Mouse (Mus musculus): Measurements from ENCODE around the gene Ptges2. TPM values are rescaled to one million over a fixed set of nuclear protein-coding genes. Genes with fewer than 3 reads are reported as not detected.
A peak's percentile ranks its signal among the peaks of the same experiment; 100 is the strongest.

Gene Ptges2
- polyA plus RNA-seq (2016; fragmentation: Nextera tagmentation; extraction: Ambion mirVana): 27.2 and 28.6 TPM in 2 replicates

- Histone ChIP-seq H3K36me3 (peaks cover 5% of the 10 kb centered on the region; the same call in 1 of the 2 replicates), H3K9ac (replicated peaks) (peak within 1 kb of the TSS; percentile 88), H3K4me2 (replicated peaks) (peak within 1 kb of the TSS; percentile 90), H3K9me3 (no peaks in the 10 kb centered on the region), H3K4me3 (peak within 1 kb of the TSS; percentile 76), H3K4me1 (peaks cover 16% of the 10 kb centered on the region), H3K27ac (replicated peaks) (peak within 1 kb of the TSS; percentile 87), H3K27me3 (no peaks in the 10 kb centered on the region)
- peak; percentile 88 for ATAC-seq (ENCODE audit: low FRiP score, low read depth)
- under 1% methylated on average over 31 of the region's 31 CpGs for WGBS
These were observed at the start of gene Ptges2 for GRCm38 (mm10) chr2:32395484-32395945. Gene Ptges2 (plus strand): TSS chr2:32395896.

- ATAC-seq (ENCODE audit: low FRiP score, low read depth): no peak
- Histone ChIP-seq H3K9me3 (no peaks in the 10 kb centered on the region), H3K4me3 (no peak overlapping the region), H3K9ac (replicated peaks) (no peak overlapping the region), H3K36me3 (no peaks in the 10 kb centered on the region), H3K4me1 (peaks cover 29% of the 10 kb centered on the region), H3K27me3 (peaks cover 27% of the 10 kb centered on the region), H3K4me2 (replicated peaks) (no peak overlapping the region), H3K27ac (replicated peaks) (no peak overlapping the region)
- 81% methylated on average over 6 of the region's 6 CpGs for WGBS
These were observed 48.7 kb upstream of the Ptges2 start for GRCm38 (mm10) chr2:32347019-32347418.

- no peaks in the 10 kb centered on the region for H3K9me3 ChIP-seq
- no peak overlapping the region for H3K4me2 ChIP-seq (replicated peaks)
- peaks cover 31% of the 10 kb centered on the region for H3K27me3 ChIP-seq
- H3K9ac ChIP-seq (replicated peaks): no peak overlapping the region
- H3K27ac ChIP-seq (replicated peaks): no peak overlapping the region
- H3K4me1 ChIP-seq: peaks cover 26% of the 10 kb centered on the region
- no peak overlapping the region for H3K4me3 ChIP-seq
- WGBS: 85% methylated on average over 11 of the region's 11 CpGs
- no peak for ATAC-seq (ENCODE audit: low FRiP score, low read depth)
- H3K36me3 ChIP-seq: no peaks in the 10 kb centered on the region
These were observed 47.4 kb upstream of the Ptges2 start for GRCm38 (mm10) chr2:32348311-32348710.

GRCm38 (mm10) chr2:32349625-32350255 is 46.0 kb upstream of the Ptges2 start:
- no peak overlapping the region for H3K9ac ChIP-seq (replicated peaks)
- no peak overlapping the region for H3K4me2 ChIP-seq (replicated peaks)
- no peak overlapping the region for H3K4me3 ChIP-seq
- no peaks in the 10 kb centered on the region for H3K9me3 ChIP-seq
- 64% methylated on average over 8 of the region's 8 CpGs for WGBS
- H3K4me1 ChIP-seq: peaks cover 26% of the 10 kb centered on the region
- H3K27me3 ChIP-seq: peaks cover 31% of the 10 kb centered on the region
- H3K36me3 ChIP-seq: no peaks in the 10 kb centered on the region
- H3K27ac ChIP-seq (replicated peaks): no peak overlapping the region
- no peak for ATAC-seq (ENCODE audit: low FRiP score, low read depth)

- Histone ChIP-seq H3K9ac (replicated peaks) (no peak overlapping the region), H3K4me1 (peaks cover 26% of the 10 kb centered on the region), H3K27me3 (peaks cover 31% of the 10 kb centered on the region), H3K4me3 (no peak overlapping the region), H3K9me3 (no peaks in the 10 kb centered on the region), H3K36me3 (no peaks in the 10 kb centered on the region), H3K27ac (replicated peaks) (no peak overlapping the region), H3K4me2 (replicated peaks) (0 out of 2 replicates have a peak overlapping the region, but pooled peaks have one; percentile 11)
- ATAC-seq (ENCODE audit: low FRiP score, low read depth): no peak
- 55% methylated on average over 13 of the region's 13 CpGs for WGBS
These were observed 45.1 kb upstream of the Ptges2 start for GRCm38 (mm10) chr2:32350471-32351051.

GRCm38 (mm10) chr2:32351471-32351961 is 44.2 kb upstream of the Ptges2 start:
- Histone ChIP-seq H3K9ac (replicated peaks) (peak overlapping the region; percentile 76), H3K36me3 (no peaks in the 10 kb centered on the region), H3K27ac (replicated peaks) (peak overlapping the region; percentile 86), H3K4me2 (replicated peaks) (peak overlapping the region; percentile 78), H3K4me3 (peak overlapping the region; percentile 54), H3K27me3 (peaks cover 31% of the 10 kb centered on the region), H3K4me1 (peaks cover 26% of the 10 kb centered on the region), H3K9me3 (no peaks in the 10 kb centered on the region)
- ATAC-seq (ENCODE audit: low FRiP score, low read depth): no peak
- WGBS: 58% methylated on average over 9 of the region's 9 CpGs

GRCm38 (mm10) chr2:32352151-32353006 is 43.3 kb upstream of the Ptges2 start, which contains the start of gene Ciz1:
Gene Ciz1 (plus strand): TSS chr2:32352327.
- H3K27ac ChIP-seq (replicated peaks): peak within 1 kb of the TSS; percentile 86
- no peaks in the 10 kb centered on the region for H3K9me3 ChIP-seq
- H3K9ac ChIP-seq (replicated peaks): peak within 1 kb of the TSS; percentile 76
- peaks cover 26% of the 10 kb centered on the region for H3K4me1 ChIP-seq
- H3K4me2 ChIP-seq (replicated peaks): peak within 1 kb of the TSS; percentile 78
- WGBS: 2% methylated on average over 34 of the region's 52 CpGs
- peaks cover 35% of the 10 kb centered on the region for H3K27me3 ChIP-seq
- peak within 1 kb of the TSS; percentile 54 for H3K4me3 ChIP-seq
- ATAC-seq (ENCODE audit: low FRiP score, low read depth): peak; percentile 53
- no peaks in the 10 kb centered on the region for H3K36me3 ChIP-seq

- peak within 1 kb of the TSS; percentile 78 for H3K4me2 ChIP-seq (replicated peaks)
- no peaks in the 10 kb centered on the region for H3K9me3 ChIP-seq
- H3K4me3 ChIP-seq: peak within 1 kb of the TSS; percentile 54
- peak within 1 kb of the TSS; percentile 86 for H3K27ac ChIP-seq (replicated peaks)
- H3K9ac ChIP-seq (replicated peaks): peak within 1 kb of the TSS; percentile 76
- H3K4me1 ChIP-seq: peaks cover 26% of the 10 kb centered on the region
- peaks cover 38% of the 10 kb centered on the region for H3K27me3 ChIP-seq
- under 1% methylated on average over 57 of the region's 63 CpGs for WGBS
- H3K36me3 ChIP-seq: no peaks in the 10 kb centered on the region
- peak; percentile 74 for ATAC-seq (ENCODE audit: low FRiP score, low read depth)
These were observed 42.6 kb upstream of the Ptges2 start, which contains the start of gene Dnm1 for GRCm38 (mm10) chr2:32353007-32353542. Gene Dnm1 (minus strand): TSS chr2:32353338.

GRCm38 (mm10) chr2:32353836-32354235 is 41.9 kb upstream of the Ptges2 start:
- peak overlapping the region; percentile 78; the same call in 1 of the 2 replicates for H3K4me2 ChIP-seq (replicated peaks)
- H3K4me3 ChIP-seq: no peak overlapping the region
- no peak for ATAC-seq (ENCODE audit: low FRiP score, low read depth)
- peaks cover 26% of the 10 kb centered on the region for H3K4me1 ChIP-seq
- 76% methylated on average over 6 of the region's 6 CpGs for WGBS
- no peaks in the 10 kb centered on the region for H3K36me3 ChIP-seq
- H3K9me3 ChIP-seq: no peaks in the 10 kb centered on the region
- no peak overlapping the region for H3K27ac ChIP-seq (replicated peaks)
- peaks cover 33% of the 10 kb centered on the region for H3K27me3 ChIP-seq
- H3K9ac ChIP-seq (replicated peaks): no peak overlapping the region

- H3K27ac ChIP-seq (replicated peaks): no peak overlapping the region
- H3K9me3 ChIP-seq: no peaks in the 10 kb centered on the region
- H3K4me1 ChIP-seq: peaks cover 26% of the 10 kb centered on the region
- no peak for ATAC-seq (ENCODE audit: low FRiP score, low read depth)
- H3K9ac ChIP-seq (replicated peaks): no peak overlapping the region
- peaks cover 33% of the 10 kb centered on the region for H3K27me3 ChIP-seq
- no peaks in the 10 kb centered on the region for H3K36me3 ChIP-seq
- H3K4me3 ChIP-seq: no peak overlapping the region
- no peak overlapping the region for H3K4me2 ChIP-seq (replicated peaks)
- 92% methylated on average over 3 of the region's 3 CpGs for WGBS
These were observed 41.3 kb upstream of the Ptges2 start for GRCm38 (mm10) chr2:32354336-32354895.

- no peak for ATAC-seq (ENCODE audit: low FRiP score, low read depth)
- no peak overlapping the region for H3K4me2 ChIP-seq (replicated peaks)
- H3K9ac ChIP-seq (replicated peaks): no peak overlapping the region
- no peak overlapping the region for H3K27ac ChIP-seq (replicated peaks)
- WGBS: 87% methylated on average over 10 of the region's 10 CpGs
- H3K4me1 ChIP-seq: peaks cover 21% of the 10 kb centered on the region
- H3K36me3 ChIP-seq: no peaks in the 10 kb centered on the region
- H3K9me3 ChIP-seq: no peaks in the 10 kb centered on the region
- no peak overlapping the region for H3K4me3 ChIP-seq
- H3K27me3 ChIP-seq: peaks cover 21% of the 10 kb centered on the region
These were observed 39.5 kb upstream of the Ptges2 start for GRCm38 (mm10) chr2:32356216-32356615.

Data from midbrain, embryonic 12.5 days (tissue).